Mouse (Mus musculus): Measurements from ENCODE around the gene Acot8. TPM values are rescaled to one million over a fixed set of nuclear protein-coding genes. Genes with fewer than 3 reads are reported as not detected.

Gene Acot8
- total RNA-seq, 1 experiment: 46.4 TPM

GRCm38 (mm10) chr2:164778015-164778287 is 26.7 kb downstream of the Acot8 start:
- H3K4me3 ChIP-seq (ENCODE audit: insufficient read depth in 1 of 2, low read depth in 1 of 2, low read length in 2 of 2, poor library complexity in 1 of 2, severe bottlenecking in 1 of 2): no peak overlapping the region
- peaks cover 0 to 10% of the 10 kb centered on the region in 2 experiments; a peak in 2 of 4 replicates for H3K4me1 ChIP-seq (ENCODE audit: control insufficient read depth in 2 of 2, insufficient read depth in 2 of 2, low read length in 2 of 2, poor library complexity in 1 of 2)
- no peak for DNase-seq (ENCODE audit: low read depth, low spot score)
- no peak overlapping the region for H3K9ac ChIP-seq (ENCODE audit: insufficient read depth, low read depth, low read length, poor library complexity, severe bottlenecking)
- no peaks in the 10 kb centered on the region for H3K9me3 ChIP-seq (ENCODE audit: control insufficient read depth, insufficient read depth, low read depth, low read length)
- H3K27ac ChIP-seq (ENCODE audit: insufficient read depth, low read depth, low read length, poor library complexity, severe bottlenecking): no peak overlapping the region
- in situ Hi-C loops (cut with MboI; ENCODE audit: low sequenced_read_pairs in 2 of 2, unreplicated experiment in 2 of 2): no loop called here
- H3K36me3 ChIP-seq (ENCODE audit: control insufficient read depth, insufficient read depth, low read length, poor library complexity, severe bottlenecking): peaks cover 3% of the 10 kb centered on the region
- no peak for TF ChIP-seq MAFK (IDR thresholded peaks at IDR 0.05; ENCODE audit: insufficient read depth, low read depth, low read length)
- TF ChIP-seq ZC3H11A (IDR thresholded peaks at IDR 0.05; ENCODE audit: borderline replicate concordance, low read depth, low read length): no peak
- TF ChIP-seq HCFC1 (IDR thresholded peaks at IDR 0.05; ENCODE audit: borderline replicate concordance, insufficient read depth, low read length): no peak
- no peak for TF ChIP-seq ZNF384 (IDR thresholded peaks at IDR 0.05; ENCODE audit: low read depth, low read length)
- no peak for TF ChIP-seq CHD2 (IDR thresholded peaks at IDR 0.05; ENCODE audit: low read depth, low read length)

DNA sequence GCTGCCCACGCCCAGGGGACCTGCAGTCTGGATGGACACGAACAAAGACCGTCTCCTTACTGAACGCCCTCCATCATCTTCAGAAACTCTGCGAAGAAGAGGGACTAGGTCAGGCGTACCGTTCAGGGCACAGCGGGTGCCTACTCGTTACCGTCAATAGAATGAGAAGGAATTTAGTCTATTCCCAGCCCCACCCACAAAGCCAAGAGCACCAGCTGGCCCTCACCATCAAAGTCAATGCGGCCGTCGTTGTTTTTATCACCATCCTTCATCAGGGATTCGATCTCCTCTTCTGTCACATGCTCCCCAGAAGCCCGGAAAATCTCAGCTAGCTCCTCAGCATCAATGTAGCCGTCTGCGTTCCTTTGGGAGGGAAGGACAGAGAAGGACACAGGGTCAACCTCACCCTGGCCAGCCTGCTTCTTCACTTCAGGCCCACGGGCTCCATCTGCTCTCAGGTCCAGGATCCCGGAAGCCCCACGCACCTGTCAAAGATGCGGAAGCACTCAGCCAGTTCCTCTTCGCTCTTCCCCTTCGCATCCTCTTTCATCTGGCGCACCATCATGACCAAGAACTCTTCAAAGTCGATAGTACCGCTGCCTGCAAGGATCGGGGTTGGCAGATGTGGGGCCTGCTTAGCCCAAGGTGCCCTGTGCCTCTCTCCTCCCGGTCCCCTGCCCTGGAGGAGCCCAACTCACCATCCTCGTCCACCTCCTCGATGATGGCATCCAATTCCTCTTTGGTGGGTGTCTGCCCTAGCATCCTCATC is 27.3 kb downstream of the Acot8 start:
- TF ChIP-seq ZC3H11A (IDR thresholded peaks at IDR 0.05; ENCODE audit: borderline replicate concordance, low read depth, low read length) (no peak), MAFK (IDR thresholded peaks at IDR 0.05; ENCODE audit: insufficient read depth, low read depth, low read length) (no peak), ZNF384 (IDR thresholded peaks at IDR 0.05; ENCODE audit: low read depth, low read length) (no peak), HCFC1 (IDR thresholded peaks at IDR 0.05; ENCODE audit: borderline replicate concordance, insufficient read depth, low read length) (no peak), CHD2 (IDR thresholded peaks at IDR 0.05; ENCODE audit: low read depth, low read length) (no peak)
- DNase-seq (ENCODE audit: low read depth, low spot score): no peak
- H3K27ac ChIP-seq (ENCODE audit: insufficient read depth, low read depth, low read length, poor library complexity, severe bottlenecking): no peak overlapping the region
- peak overlapping the region in 1 of 2 experiments; percentile 40; a peak in 1 of 4 replicates for H3K4me3 ChIP-seq (ENCODE audit: insufficient read depth in 1 of 2, low read depth in 1 of 2, low read length in 2 of 2, poor library complexity in 1 of 2, severe bottlenecking in 1 of 2)
- in situ Hi-C loops (cut with MboI; ENCODE audit: low sequenced_read_pairs in 2 of 2, unreplicated experiment in 2 of 2): no loop called here
- no peaks in the 10 kb centered on the region for H3K9me3 ChIP-seq (ENCODE audit: control insufficient read depth, insufficient read depth, low read depth, low read length)
- H3K36me3 ChIP-seq (ENCODE audit: control insufficient read depth, insufficient read depth, low read length, poor library complexity, severe bottlenecking): peaks cover 6% of the 10 kb centered on the region
- peaks cover 0 to 10% of the 10 kb centered on the region in 2 experiments; a peak in 2 of 4 replicates for H3K4me1 ChIP-seq (ENCODE audit: control insufficient read depth in 2 of 2, insufficient read depth in 2 of 2, low read length in 2 of 2, poor library complexity in 1 of 2)
- no peak overlapping the region for H3K9ac ChIP-seq (ENCODE audit: insufficient read depth, low read depth, low read length, poor library complexity, severe bottlenecking)

DNA sequence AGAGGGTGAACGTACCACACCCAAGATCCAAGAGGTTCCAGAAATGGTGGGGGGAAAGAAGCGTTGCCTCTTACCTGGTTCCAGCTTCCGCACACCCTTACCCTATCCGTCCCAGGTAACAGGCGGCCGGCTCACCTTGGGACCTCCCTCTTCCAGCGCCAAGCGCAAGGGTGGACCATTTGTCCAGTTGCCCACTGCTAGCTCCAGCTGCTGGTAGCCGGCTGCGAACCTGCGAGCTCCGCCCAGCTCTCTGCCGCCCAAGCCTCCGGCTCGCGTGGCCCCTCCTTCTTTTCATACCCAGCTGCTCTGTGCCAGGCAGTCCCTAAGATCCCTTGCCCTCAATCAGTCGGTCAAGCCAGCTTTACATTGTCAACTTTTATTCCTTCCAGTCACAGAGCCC is 27.9 kb downstream of the Acot8 start:
- DNase-seq (ENCODE audit: low read depth, low spot score): no peak
- no peak for TF ChIP-seq CHD2 (IDR thresholded peaks at IDR 0.05; ENCODE audit: low read depth, low read length)
- no peak for TF ChIP-seq MAFK (IDR thresholded peaks at IDR 0.05; ENCODE audit: insufficient read depth, low read depth, low read length)
- no peak for TF ChIP-seq ZC3H11A (IDR thresholded peaks at IDR 0.05; ENCODE audit: borderline replicate concordance, low read depth, low read length)
- no peak for TF ChIP-seq HCFC1 (IDR thresholded peaks at IDR 0.05; ENCODE audit: borderline replicate concordance, insufficient read depth, low read length)
- no peak for TF ChIP-seq ZNF384 (IDR thresholded peaks at IDR 0.05; ENCODE audit: low read depth, low read length)
- H3K4me3 ChIP-seq (ENCODE audit: insufficient read depth in 1 of 2, low read depth in 1 of 2, low read length in 2 of 2, poor library complexity in 1 of 2, severe bottlenecking in 1 of 2): peak overlapping the region; percentile 11 to 40; a peak in 2 of 4 replicates
- H3K9ac ChIP-seq (ENCODE audit: insufficient read depth, low read depth, low read length, poor library complexity, severe bottlenecking): no peak overlapping the region
- in situ Hi-C loops (cut with MboI; ENCODE audit: low sequenced_read_pairs in 2 of 2, unreplicated experiment in 2 of 2): no loop called here
- no peaks in the 10 kb centered on the region for H3K9me3 ChIP-seq (ENCODE audit: control insufficient read depth, insufficient read depth, low read depth, low read length)
- peaks cover 12% of the 10 kb centered on the region for H3K36me3 ChIP-seq (ENCODE audit: control insufficient read depth, insufficient read depth, low read length, poor library complexity, severe bottlenecking)
- H3K4me1 ChIP-seq (ENCODE audit: control insufficient read depth in 2 of 2, insufficient read depth in 2 of 2, low read length in 2 of 2, poor library complexity in 1 of 2): peaks cover 0 to 13% of the 10 kb centered on the region in 2 experiments; a peak in 2 of 4 replicates
- no peak overlapping the region for H3K27ac ChIP-seq (ENCODE audit: insufficient read depth, low read depth, low read length, poor library complexity, severe bottlenecking)

DNA sequence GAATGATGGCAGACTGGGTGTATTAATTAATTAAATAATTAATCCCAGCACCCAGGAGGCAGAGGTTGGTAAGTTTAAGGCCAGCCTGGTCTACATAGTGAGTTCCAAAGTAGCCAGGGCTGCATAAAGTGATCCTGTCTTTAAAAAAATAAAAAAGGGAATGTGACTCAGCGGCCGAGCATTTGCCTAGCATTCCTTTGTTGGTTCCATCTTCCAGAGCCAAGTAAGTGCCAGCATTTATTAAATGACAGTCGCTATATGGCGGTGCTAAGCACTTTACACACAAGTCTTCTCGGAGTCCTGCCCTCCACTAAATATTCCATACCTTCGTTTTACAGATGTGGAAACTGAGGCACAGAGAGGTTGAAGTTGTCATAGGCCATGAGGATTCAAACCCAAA is 28.6 kb downstream of the Acot8 start:
- TF ChIP-seq ZC3H11A (IDR thresholded peaks at IDR 0.05; ENCODE audit: borderline replicate concordance, low read depth, low read length) (no peak), CHD2 (IDR thresholded peaks at IDR 0.05; ENCODE audit: low read depth, low read length) (no peak), MAFK (IDR thresholded peaks at IDR 0.05; ENCODE audit: insufficient read depth, low read depth, low read length) (no peak), ZNF384 (IDR thresholded peaks at IDR 0.05; ENCODE audit: low read depth, low read length) (no peak), HCFC1 (IDR thresholded peaks at IDR 0.05; ENCODE audit: borderline replicate concordance, insufficient read depth, low read length) (no peak)
- Histone ChIP-seq H3K4me3 (ENCODE audit: insufficient read depth in 1 of 2, low read depth in 1 of 2, low read length in 2 of 2, poor library complexity in 1 of 2, severe bottlenecking in 1 of 2) (no peak overlapping the region), H3K4me1 (ENCODE audit: control insufficient read depth in 2 of 2, insufficient read depth in 2 of 2, low read length in 2 of 2, poor library complexity in 1 of 2) (peaks cover 0 to 15% of the 10 kb centered on the region in 2 experiments; a peak in 2 of 4 replicates), H3K9ac (ENCODE audit: insufficient read depth, low read depth, low read length, poor library complexity, severe bottlenecking) (no peak overlapping the region), H3K27ac (ENCODE audit: insufficient read depth, low read depth, low read length, poor library complexity, severe bottlenecking) (no peak overlapping the region), H3K36me3 (ENCODE audit: control insufficient read depth, insufficient read depth, low read length, poor library complexity, severe bottlenecking) (peaks cover 19% of the 10 kb centered on the region), H3K9me3 (ENCODE audit: control insufficient read depth, insufficient read depth, low read depth, low read length) (no peaks in the 10 kb centered on the region)
- in situ Hi-C loops (cut with MboI; ENCODE audit: low sequenced_read_pairs in 2 of 2, unreplicated experiment in 2 of 2): no loop called here
- no peak for DNase-seq (ENCODE audit: low read depth, low spot score)

Data from ES-E14 (cell line).